Mouse (Mus musculus): ENCODE measurements around the gene Nat8f6.

DNA sequence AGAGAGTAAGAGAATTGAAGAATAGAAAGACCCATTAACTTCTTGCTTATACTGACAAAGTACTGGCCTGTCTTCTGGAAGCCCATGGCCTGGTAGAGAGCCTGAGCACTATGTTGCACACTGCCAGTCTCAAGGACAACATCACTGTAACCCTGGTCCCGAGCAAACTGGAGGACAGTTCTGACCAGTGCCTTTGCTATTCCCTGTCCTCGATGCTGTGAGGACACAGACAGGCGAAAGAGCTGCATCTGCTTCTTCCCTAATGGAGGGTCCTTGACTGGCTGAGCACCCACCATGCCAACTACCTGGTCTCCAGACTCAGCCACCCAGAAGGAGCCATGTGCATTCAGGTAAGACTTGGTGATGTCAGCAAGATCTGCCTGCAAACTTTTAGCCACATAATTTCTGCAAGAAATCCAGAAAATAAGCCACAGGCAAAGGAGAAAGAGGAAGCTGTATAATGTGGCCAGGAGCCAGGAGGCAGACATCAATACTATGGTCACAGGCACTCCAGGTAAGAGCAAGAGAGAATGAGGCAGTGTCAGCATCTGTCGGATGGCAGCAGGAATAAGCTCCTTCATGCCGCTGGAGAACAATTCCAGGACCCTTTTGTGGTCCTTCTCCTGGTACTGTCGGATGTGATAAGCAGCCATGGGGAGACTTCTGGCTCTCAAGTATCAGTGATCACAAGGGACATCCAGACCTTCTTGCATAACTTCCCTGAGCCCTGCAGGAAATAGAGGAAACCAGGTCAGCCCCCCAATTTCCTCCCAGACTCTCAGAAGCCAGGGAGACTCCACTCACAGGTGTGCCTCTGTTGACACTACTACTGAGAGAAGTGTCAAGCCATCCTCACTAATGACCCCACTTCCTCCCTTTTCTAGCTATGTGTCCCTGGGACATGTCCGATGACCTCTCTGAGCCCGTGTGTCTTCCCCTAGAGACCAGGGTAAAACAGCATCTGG lies 47.3 kb upstream of the Nat8f6 start:
- no peak for TF ChIP-seq CTCF (IDR thresholded peaks at IDR 0.05; ENCODE audit: low read depth, low read length)
- no peak for TF ChIP-seq POLR2A (IDR thresholded peaks at IDR 0.05; ENCODE audit: insufficient read depth, low read length)
- no peak for TF ChIP-seq EP300 (IDR thresholded peaks at IDR 0.05; ENCODE audit: insufficient read depth, low read depth, low read length)

Measured in ES-Bruce4 (cell line).